Mouse (Mus musculus) layer of hippocampus, postnatal 10 days (tissue): ENCODE data around the gene Pcsk6. TPM values are rescaled to one million over a fixed set of nuclear protein-coding genes. Genes with fewer than 3 reads are reported as not detected.
A peak's percentile ranks its signal among the peaks of the same experiment; 100 is the strongest.

ENCODE experiments used
- DNase-seq, 2 experiments: peaks; one replicate each; pipeline ENCODE4 v3.0.0; 2021; ENCODE audit warnings: low spot score in 2 of 2
- total RNA-seq, 2 experiments: library from RNA; stranded (reverse); gene quantifications; 2 replicates each; pipeline ENCODE4 v1.2.3; 2021

Gene Pcsk6
- total RNA-seq, 2 experiments from 2014 or later: 10.8 to 11.6 TPM

- no peak for DNase-seq
Observed at GRCm38 (mm10) chr7:65988709-65989108, 127.2 kb downstream of the Pcsk6 start.

GRCm38 (mm10) chr7:65992329-65992728, 130.8 kb downstream of the Pcsk6 start:
- DNase-seq: no peak

- no peak for DNase-seq
Observed at GRCm38 (mm10) chr7:65993410-65993809, 131.9 kb downstream of the Pcsk6 start.

GRCm38 (mm10) chr7:66001035-66001754, 139.7 kb downstream of the Pcsk6 start:
- peak; percentile 33 to 38 for DNase-seq

- no peak for DNase-seq
Observed at GRCm38 (mm10) chr7:66001797-66002196, 140.3 kb downstream of the Pcsk6 start.

- no peak for DNase-seq
Observed at GRCm38 (mm10) chr7:66003447-66003846, 141.9 kb downstream of the Pcsk6 start.

GRCm38 (mm10) chr7:66003865-66004638, 142.5 kb downstream of the Pcsk6 start:
- no peak for DNase-seq

GRCm38 (mm10) chr7:66005066-66005465, 143.5 kb downstream of the Pcsk6 start:
- no peak for DNase-seq

- no peak for DNase-seq
Observed at GRCm38 (mm10) chr7:66008161-66008891, 146.8 kb downstream of the Pcsk6 start.

GRCm38 (mm10) chr7:66008892-66009273, 147.3 kb downstream of the Pcsk6 start:
- no peak for DNase-seq

GRCm38 (mm10) chr7:66010518-66010917, 149.0 kb downstream of the Pcsk6 start:
- no peak for DNase-seq

- DNase-seq: no peak
Observed at GRCm38 (mm10) chr7:66027747-66028146, 166.2 kb downstream of the Pcsk6 start.

- no peak for DNase-seq
Observed at GRCm38 (mm10) chr7:66028766-66029512, 167.4 kb downstream of the Pcsk6 start.

- no peak for DNase-seq
Observed at GRCm38 (mm10) chr7:66036809-66037208, 175.3 kb downstream of the Pcsk6 start.

GRCm38 (mm10) chr7:66038261-66038660, 176.7 kb downstream of the Pcsk6 start:
- no peak for DNase-seq

- no peak for DNase-seq
Observed at GRCm38 (mm10) chr7:66038730-66039129, 177.2 kb downstream of the Pcsk6 start.

GRCm38 (mm10) chr7:66040026-66040814, 178.7 kb downstream of the Pcsk6 start:
- no peak for DNase-seq

GRCm38 (mm10) chr7:66043552-66044459, 182.3 kb downstream of the Pcsk6 start, which contains the start of gene Gm45213:
Gene Gm45213 (plus strand): TSS chr7:66043602.
- no peak for DNase-seq

- no peak for DNase-seq
Observed at GRCm38 (mm10) chr7:66044617-66045016, 183.1 kb downstream of the Pcsk6 start.
